13 mouse cellular contexts compared by ENCODE assay signal in genomic region chr4:134455310-134455709, GRCm38 (mm10). TPM values are rescaled to one million over a fixed set of nuclear protein-coding genes. Genes with fewer than 3 reads are reported as not detected.
DNase-seq lines count a peak whose midpoint lies in the region; ATAC-seq lines count a peak whose summit lies in the region.
"Had no signal": no experiment of that assay in that cellular context is flagged by ENCODE, and none has a peak within 500 bp of the region (broad histone marks: within the 10 kb centered on the region; RNA-seq: fewer than 3 reads in every experiment).

No protein-coding gene starts in this region.

- H3K4me1 ChIP-seq in heart, embryonic 11.5 days (ENCODE audit: control insufficient read depth, insufficient read depth, low read length) = peaks cover 19% of the 10 kb centered on the region; the same call in 1 of the 2 replicates
- peaks cover 64% of the 10 kb centered on the region for H3K4me1 ChIP-seq in megakaryocyte, embryonic 14.5 days

- WGBS in heart, embryonic 11.5 days (ENCODE audit: insufficient replicate concordance) = 21% methylated on average over 6 of the region's 6 CpGs

- H3K27ac ChIP-seq in heart, embryonic 11.5 days (ENCODE audit: low read depth, low read length) = no peak overlapping the region
- H3K27ac ChIP-seq: embryonic facial prominence, embryonic 15.5 days; hindbrain, postnatal 0 days; limb, embryonic 13.5 days had no signal

- ATAC-seq in heart, embryonic 11.5 days (replicated peaks; ENCODE audit: insufficient number of reproducible peaks, low FRiP score, low TSS enrichment) = no peak
- ATAC-seq in granulocyte monocyte progenitor cell, adult 5-6 weeks (replicated peaks; ENCODE audit: poor library complexity, severe bottlenecking) = peak; percentile 80
- ATAC-seq: hindbrain, postnatal 0 days; midbrain, embryonic 16.5 days had no signal

- peak overlapping the region; percentile 6; the same call in 1 of the 2 replicates for H3K9ac ChIP-seq in heart, embryonic 11.5 days (ENCODE audit: low read depth, low read length)
- H3K9ac ChIP-seq: embryonic facial prominence, embryonic 15.5 days; limb, embryonic 13.5 days had no signal

- no peak overlapping the region for H3K4me2 ChIP-seq in heart, embryonic 11.5 days
- H3K4me2 ChIP-seq: embryonic facial prominence, embryonic 15.5 days; limb, embryonic 13.5 days had no signal

- H3K27me3 ChIP-seq in heart, embryonic 11.5 days (ENCODE audit: control insufficient read depth, insufficient read depth, low read length) = peaks cover 9% of the 10 kb centered on the region
- peaks cover 40% of the 10 kb centered on the region for H3K27me3 ChIP-seq in megakaryocyte, embryonic 14.5 days (replicated peaks)

- H3K4me3 ChIP-seq in heart, embryonic 11.5 days (ENCODE audit: low read depth, low read length) = no peak overlapping the region
- peak overlapping the region; percentile 76 for H3K4me3 ChIP-seq in megakaryocyte, embryonic 14.5 days (replicated peaks)
- H3K4me3 ChIP-seq: embryonic facial prominence, embryonic 15.5 days; limb, embryonic 13.5 days had no signal

- intact Hi-C loops in heart, postnatal 14 days (cut with DNase I) = no loop called here

- H3K9me3 ChIP-seq in heart, embryonic 11.5 days (replicated peaks; ENCODE audit: control insufficient read depth, low read length) = no peaks in the 10 kb centered on the region
- no peaks in the 10 kb centered on the region for H3K9me3 ChIP-seq in megakaryocyte, embryonic 14.5 days
- H3K9me3 ChIP-seq: embryonic facial prominence, embryonic 15.5 days; limb, embryonic 13.5 days had no signal

- H3K36me3 ChIP-seq in heart, embryonic 11.5 days (ENCODE audit: control insufficient read depth, insufficient read depth, low read length) = no peaks in the 10 kb centered on the region
- H3K36me3 ChIP-seq in megakaryocyte, embryonic 14.5 days (replicated peaks; ENCODE audit: low read length) = no peaks in the 10 kb centered on the region
- H3K36me3 ChIP-seq: embryonic facial prominence, embryonic 15.5 days; limb, embryonic 13.5 days had no signal

- no peak for DNase-seq in heart, postnatal 14 days
- DNase-seq in kidney, postnatal 36 days = peak; percentile 59 to 60
- no peak for DNase-seq in urinary bladder, postnatal 10 days (ENCODE audit: low spot score)
- DNase-seq in layer of hippocampus, adult 9-11 months = no peak
- no peak for DNase-seq in testis, postnatal 10 days (ENCODE audit: low spot score)
- DNase-seq: cerebellum, adult 8-10 months had no signal

RNA-seq across cellular contexts. Expression of gene Stmn1, which starts 12.8 kb away (rescaled TPM):
- polyA plus RNA-seq in heart, embryonic 11.5 days (2014; fragmentation: Nextera tagmentation; extraction: Ambion mirVana) = 962 and 991 TPM in 2 replicates
- 10 to 100 TPM; 50.0 to 79.2 TPM for total RNA-seq in heart, postnatal 14 days (2021)
- total RNA-seq in granulocyte monocyte progenitor cell, adult 5-6 weeks (2014; fragmentation: Nextera tagmentation) = 878 and 904 TPM in 2 replicates
- total RNA-seq in granulocyte monocyte progenitor cell, adult 5-6 weeks (2017) = 966 and 982 TPM in 2 replicates
- 7.4 and 115 TPM in 2 replicates for polyA plus RNA-seq in megakaryocyte, embryonic 14.5 days (2012; ENCODE audit: insufficient read depth, low replicate concordance)

RNA-seq across cellular contexts. Expression of gene Paqr7, which starts 41.2 kb away (rescaled TPM):
- polyA plus RNA-seq in heart, embryonic 11.5 days (2014; fragmentation: Nextera tagmentation; extraction: Ambion mirVana) = 4.2 and 4.8 TPM in 2 replicates
- total RNA-seq in heart, postnatal 14 days (2021) = 10 to 100 TPM; 15.5 to 19.6 TPM
- 11.2 and 12.9 TPM in 2 replicates for total RNA-seq in granulocyte monocyte progenitor cell, adult 5-6 weeks (2014; fragmentation: Nextera tagmentation)
- 9.5 and 12.8 TPM in 2 replicates for total RNA-seq in granulocyte monocyte progenitor cell, adult 5-6 weeks (2017)
- 41.9 and 45.9 TPM in 2 replicates for polyA plus RNA-seq in megakaryocyte, embryonic 14.5 days (2012; ENCODE audit: insufficient read depth, low replicate concordance)

RNA-seq across cellular contexts. Expression of gene Aunip, which starts 55.5 kb away (rescaled TPM):
- 5.6 and 6.6 TPM in 2 replicates for polyA plus RNA-seq in heart, embryonic 11.5 days (2014; fragmentation: Nextera tagmentation; extraction: Ambion mirVana)
- under 1 TPM in 1 of 2 experiments, not detected in 1; 0.68 TPM for total RNA-seq in heart, postnatal 14 days (2021)
- 15.0 and 25.6 TPM in 2 replicates for total RNA-seq in granulocyte monocyte progenitor cell, adult 5-6 weeks (2014; fragmentation: Nextera tagmentation)
- total RNA-seq in granulocyte monocyte progenitor cell, adult 5-6 weeks (2017) = 24.2 and 26.4 TPM in 2 replicates
- 0.54 TPM in 1 of 2 replicates, not detected in the other for polyA plus RNA-seq in megakaryocyte, embryonic 14.5 days (2012; ENCODE audit: insufficient read depth, low replicate concordance)

RNA-seq across cellular contexts. Expression of gene Pafah2, which starts 59.2 kb away (rescaled TPM):
- 11.7 and 11.8 TPM in 2 replicates for polyA plus RNA-seq in heart, embryonic 11.5 days (2014; fragmentation: Nextera tagmentation; extraction: Ambion mirVana)
- total RNA-seq in heart, postnatal 14 days (2021) = 1 to 10 TPM; 7.5 to 8.6 TPM
- total RNA-seq in granulocyte monocyte progenitor cell, adult 5-6 weeks (2014; fragmentation: Nextera tagmentation) = 10.5 and 22.1 TPM in 2 replicates
- 10.4 and 10.6 TPM in 2 replicates for total RNA-seq in granulocyte monocyte progenitor cell, adult 5-6 weeks (2017)
- polyA plus RNA-seq in megakaryocyte, embryonic 14.5 days (2012; ENCODE audit: insufficient read depth, low replicate concordance) = 2.4 and 3.8 TPM in 2 replicates

Comparison
In these comparisons a context has a peak if more than half of its experiments do, and no peak if none do; other contexts are left out.
1. DNase-seq: peak in kidney, postnatal 36 days (2 of 2); none in heart, postnatal 14 days (0 of 2), urinary bladder, postnatal 10 days (single experiment), layer of hippocampus, adult 9-11 months (single experiment) and testis, postnatal 10 days (single experiment).
2. RNA of gene Stmn1, which starts 12.8 kb away (total RNA-seq): 878 to 982 TPM in granulocyte monocyte progenitor cell, adult 5-6 weeks; 50.0 to 79.2 TPM in heart, postnatal 14 days; every median in the first group is over 10 times any median in the second.
3. RNA of gene Aunip, which starts 55.5 kb away (total RNA-seq): 15.0 to 26.4 TPM in granulocyte monocyte progenitor cell, adult 5-6 weeks; 0.68 TPM in heart, postnatal 14 days; every median in the first group is over 4 times any median in the second.